Mouse (Mus musculus): ENCODE results near the gene Gpc1. TPM values are rescaled to one million over a fixed set of nuclear protein-coding genes. Genes with fewer than 3 reads are reported as not detected.

Gene Gpc1
- polyA plus RNA-seq, 1 experiment = 105 TPM

DNA sequence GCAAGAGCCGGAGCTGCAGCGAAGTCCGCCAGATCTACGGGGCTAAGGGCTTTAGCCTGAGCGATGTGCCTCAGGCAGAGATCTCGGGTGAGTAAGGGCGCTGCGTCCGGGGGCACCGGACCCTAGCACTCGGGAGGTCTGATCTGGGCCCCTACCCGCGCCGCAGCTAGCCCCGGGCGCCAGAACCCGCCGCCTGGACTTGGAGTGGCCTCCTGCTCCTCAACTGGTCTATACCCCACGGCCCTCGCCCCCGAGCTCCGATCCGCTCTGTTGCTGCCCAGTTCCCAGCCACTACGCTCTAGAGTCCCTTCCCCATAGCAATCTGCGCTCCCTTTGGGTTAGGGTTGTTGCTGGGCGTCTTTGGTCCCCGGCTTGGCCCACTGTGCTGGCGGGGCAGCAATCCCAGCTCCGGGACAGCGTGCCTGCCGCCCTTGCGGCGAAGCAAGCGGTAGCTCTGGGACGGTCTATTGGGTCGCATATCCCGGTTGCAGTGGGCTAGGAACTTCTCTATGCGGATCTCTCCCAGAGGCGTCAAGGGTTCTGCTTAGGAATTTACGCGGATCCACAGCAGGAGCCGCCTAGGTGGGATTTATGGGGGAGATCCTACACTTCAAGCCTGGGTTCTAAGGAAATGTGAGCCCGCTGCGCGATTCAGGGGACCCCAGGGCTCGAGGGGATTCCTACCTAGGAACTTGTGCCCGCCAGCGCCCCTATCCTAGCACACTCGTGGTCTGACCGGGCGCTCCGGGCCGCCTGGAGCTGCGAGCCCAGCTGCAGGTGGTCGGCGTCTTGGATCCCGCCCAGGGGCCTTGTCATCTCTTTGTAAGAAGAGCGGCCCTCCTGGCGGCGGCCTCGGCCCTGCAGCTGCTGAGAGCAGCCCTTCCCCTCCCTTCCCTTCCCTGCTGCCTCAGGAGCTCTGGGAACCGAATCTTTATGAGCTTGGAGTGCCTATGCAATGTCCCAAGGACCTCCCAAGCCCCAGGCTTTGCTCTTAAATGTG lies 866 bp downstream of the Gpc1 start:
- Histone ChIP-seq H3K27ac (ENCODE audit: insufficient read depth, low read length) (peak overlapping the region; percentile 85), H3K4me3 (ENCODE audit: insufficient read depth, low read length) (peak overlapping the region; percentile 67), H3K4me1 (ENCODE audit: control insufficient read depth, insufficient read depth, low read length) (no peaks in the 10 kb centered on the region)
- TF ChIP-seq CTCF (IDR thresholded peaks at IDR 0.05; ENCODE audit: borderline replicate concordance, insufficient read depth, low read length) = peak; percentile 9; the same call in 1 of the 2 replicates
- TF ChIP-seq POLR2A (IDR thresholded peaks at IDR 0.05; ENCODE audit: low read depth, low read length) = no peak

- TF ChIP-seq POLR2A (IDR thresholded peaks at IDR 0.05; ENCODE audit: low read depth, low read length) (no peak), CTCF (IDR thresholded peaks at IDR 0.05; ENCODE audit: borderline replicate concordance, insufficient read depth, low read length) (peak; percentile 72)
- Histone ChIP-seq H3K4me3 (ENCODE audit: insufficient read depth, low read length) (no peak overlapping the region), H3K27ac (ENCODE audit: insufficient read depth, low read length) (no peak overlapping the region), H3K4me1 (ENCODE audit: control insufficient read depth, insufficient read depth, low read length) (no peaks in the 10 kb centered on the region)
Measured at GRCm38 (mm10) chr1:92833987-92834706, 2.7 kb downstream of the Gpc1 start.

DNA sequence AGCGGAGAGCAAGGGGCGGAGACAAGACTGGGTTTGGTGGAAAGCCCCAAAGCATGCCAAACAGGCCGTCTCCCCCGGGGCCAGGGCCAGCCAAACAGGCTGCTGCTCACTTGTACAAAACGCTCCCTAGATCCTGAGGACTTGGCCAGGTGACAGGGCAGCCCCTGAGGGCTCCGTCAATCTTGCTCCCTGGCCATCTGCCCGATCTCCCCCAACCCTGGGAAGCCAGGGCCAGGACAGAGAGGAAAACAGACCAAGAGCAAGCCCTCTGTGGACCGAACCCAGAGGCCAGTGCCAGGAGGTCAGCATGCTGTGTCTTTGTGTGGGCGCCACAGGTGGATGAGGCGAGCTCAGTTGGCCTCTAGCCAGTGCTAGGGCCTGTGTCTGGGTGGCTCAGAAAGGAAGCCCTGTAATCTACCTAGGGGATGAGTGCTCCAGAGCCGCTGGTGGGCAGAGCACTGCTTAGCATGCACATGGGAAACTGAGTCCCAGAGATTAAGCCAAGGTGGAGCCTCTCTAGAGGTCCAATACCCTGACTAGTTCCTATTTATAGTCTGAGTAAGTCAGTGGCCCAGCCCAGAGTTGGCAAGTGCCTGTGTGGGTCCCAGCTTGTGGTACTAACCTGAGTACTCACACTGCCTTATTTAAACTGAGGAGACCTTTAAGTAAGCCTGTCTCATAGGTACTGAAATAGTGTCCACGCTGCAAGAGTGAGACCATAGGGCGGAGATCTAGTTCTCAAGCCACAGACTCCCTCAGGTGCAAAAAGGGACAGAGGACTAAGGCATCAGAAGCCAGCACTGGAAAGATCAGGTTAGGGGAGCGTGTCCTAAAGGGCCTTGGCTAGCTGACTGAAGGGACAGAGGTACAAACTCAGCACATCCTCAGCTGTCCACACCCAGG lies 6.7 kb downstream of the Gpc1 start:
- Histone ChIP-seq H3K4me3 (ENCODE audit: insufficient read depth, low read length) (no peak overlapping the region), H3K4me1 (ENCODE audit: control insufficient read depth, insufficient read depth, low read length) (no peaks in the 10 kb centered on the region), H3K27ac (ENCODE audit: insufficient read depth, low read length) (no peak overlapping the region)
- TF ChIP-seq CTCF (IDR thresholded peaks at IDR 0.05; ENCODE audit: borderline replicate concordance, insufficient read depth, low read length) (no peak), POLR2A (IDR thresholded peaks at IDR 0.05; ENCODE audit: low read depth, low read length) (no peak)

- TF ChIP-seq CTCF (IDR thresholded peaks at IDR 0.05; ENCODE audit: borderline replicate concordance, insufficient read depth, low read length) = no peak
- TF ChIP-seq POLR2A (IDR thresholded peaks at IDR 0.05; ENCODE audit: low read depth, low read length) = no peak
Measured at GRCm38 (mm10) chr1:92839211-92839610, 7.8 kb downstream of the Gpc1 start.

GRCm38 (mm10) chr1:92840231-92840890 lies 8.9 kb downstream of the Gpc1 start:
- Histone ChIP-seq H3K4me3 (ENCODE audit: insufficient read depth, low read length) (no peak overlapping the region), H3K27ac (ENCODE audit: insufficient read depth, low read length) (no peak overlapping the region), H3K4me1 (ENCODE audit: control insufficient read depth, insufficient read depth, low read length) (no peaks in the 10 kb centered on the region)
- TF ChIP-seq CTCF (IDR thresholded peaks at IDR 0.05; ENCODE audit: borderline replicate concordance, insufficient read depth, low read length) = no peak
- no peak for TF ChIP-seq POLR2A (IDR thresholded peaks at IDR 0.05; ENCODE audit: low read depth, low read length)

More at GRCm38 (mm10) chr1:92839211-92839610, 7.8 kb downstream of the Gpc1 start:
- H3K4me3 ChIP-seq (ENCODE audit: insufficient read depth, low read length) = no peak overlapping the region
- H3K4me1 ChIP-seq (ENCODE audit: control insufficient read depth, insufficient read depth, low read length) = no peaks in the 10 kb centered on the region
- H3K27ac ChIP-seq (ENCODE audit: insufficient read depth, low read length) = no peak overlapping the region

DNA sequence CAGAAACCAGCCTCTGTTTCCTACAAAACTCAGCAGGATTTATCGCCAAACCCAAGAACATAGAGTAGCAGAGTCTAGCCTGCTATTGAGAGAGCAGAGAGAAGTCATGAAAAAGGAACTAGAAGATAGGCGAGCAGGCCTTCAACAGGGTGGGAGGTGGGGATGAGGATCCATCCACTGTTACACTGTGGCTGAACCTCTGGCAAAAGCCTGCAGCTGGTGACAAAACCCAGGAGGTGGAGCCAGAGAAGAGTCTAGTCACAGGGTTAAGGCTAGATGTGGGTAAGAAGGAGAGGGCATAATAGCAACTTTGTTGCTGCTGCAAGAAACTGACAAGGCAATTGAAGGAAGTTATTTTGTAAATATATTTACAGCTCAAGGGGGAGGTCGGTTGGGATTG lies 10.0 kb downstream of the Gpc1 start:
- TF ChIP-seq POLR2A (IDR thresholded peaks at IDR 0.05; ENCODE audit: low read depth, low read length) (no peak), CTCF (IDR thresholded peaks at IDR 0.05; ENCODE audit: borderline replicate concordance, insufficient read depth, low read length) (no peak)
- H3K4me3 ChIP-seq (ENCODE audit: insufficient read depth, low read length) = no peak overlapping the region
- H3K27ac ChIP-seq (ENCODE audit: insufficient read depth, low read length) = no peak overlapping the region

DNA sequence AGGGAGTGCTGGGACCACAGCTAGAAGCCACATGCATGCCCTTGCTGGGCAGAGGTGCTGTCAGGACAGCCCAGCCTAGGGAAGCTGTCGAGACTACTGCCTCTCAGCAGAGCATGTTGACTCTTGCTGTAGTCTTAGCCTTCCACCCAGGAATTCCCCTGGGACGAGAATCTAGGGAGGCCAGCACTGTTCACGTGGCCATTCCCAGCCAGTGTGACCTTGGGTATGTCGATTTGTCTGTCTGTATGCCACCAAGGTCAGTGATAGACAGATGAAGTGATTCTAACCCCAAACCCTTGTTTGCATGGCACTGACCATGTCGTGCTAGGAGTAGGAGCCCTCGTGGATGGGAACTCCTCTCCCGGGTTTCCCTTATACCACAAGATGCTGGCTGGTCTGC lies 14.4 kb downstream of the Gpc1 start:
- Histone ChIP-seq H3K27ac (ENCODE audit: insufficient read depth, low read length) (no peak overlapping the region), H3K4me1 (ENCODE audit: control insufficient read depth, insufficient read depth, low read length) (no peaks in the 10 kb centered on the region), H3K4me3 (ENCODE audit: insufficient read depth, low read length) (no peak overlapping the region)
- TF ChIP-seq POLR2A (IDR thresholded peaks at IDR 0.05; ENCODE audit: low read depth, low read length) = no peak
- TF ChIP-seq CTCF (IDR thresholded peaks at IDR 0.05; ENCODE audit: borderline replicate concordance, insufficient read depth, low read length) = no peak

More for the DNA sequence above, 10.0 kb downstream of the Gpc1 start:
- no peaks in the 10 kb centered on the region for H3K4me1 ChIP-seq (ENCODE audit: control insufficient read depth, insufficient read depth, low read length)

DNA sequence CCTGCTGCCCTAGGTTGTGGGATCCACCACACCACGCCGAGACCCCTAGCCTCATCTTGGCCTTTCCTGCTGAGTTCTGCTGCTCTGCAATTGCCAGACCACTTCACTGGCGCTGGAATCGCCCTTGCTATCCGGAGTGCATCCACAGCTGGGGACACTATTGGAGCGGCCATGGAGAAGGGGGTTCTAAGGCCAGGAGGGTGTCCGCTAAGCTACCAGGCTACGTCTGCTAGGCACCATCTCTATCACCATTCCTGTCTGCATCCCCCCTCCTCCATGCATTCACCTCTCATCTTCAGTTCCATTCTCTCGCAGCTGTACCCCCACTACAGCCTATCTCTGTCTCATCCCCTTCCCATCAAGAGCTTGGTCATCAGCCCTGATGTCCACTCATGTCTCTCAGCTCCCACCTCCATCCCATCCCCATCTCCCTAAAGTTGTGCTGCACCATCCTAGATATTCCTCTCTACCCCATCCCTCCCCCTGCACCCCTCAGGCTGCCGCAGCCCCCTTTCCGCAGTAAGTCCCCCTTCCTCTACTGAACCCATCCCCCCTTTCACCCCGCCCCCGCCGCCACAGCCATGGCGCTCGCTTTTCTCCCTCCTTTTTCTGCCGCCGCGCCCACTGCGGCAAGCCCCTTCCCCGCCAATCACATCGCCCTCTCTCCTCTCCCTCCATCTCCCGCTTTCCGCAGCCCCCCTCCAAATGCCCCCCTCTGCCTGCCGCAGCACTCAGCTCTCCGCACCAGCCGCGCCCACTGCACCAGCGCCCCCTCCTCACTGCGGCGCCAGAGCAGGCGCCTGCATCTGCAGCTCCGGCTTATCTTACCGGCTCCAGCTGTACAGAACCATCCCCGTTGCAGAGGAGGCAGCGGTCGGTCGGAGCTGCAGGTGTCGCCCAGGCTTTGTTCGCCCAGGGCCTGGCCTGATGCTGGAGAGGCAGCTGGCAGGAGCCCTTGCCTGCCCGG lies 16.7 kb downstream of the Gpc1 start:
- no peak overlapping the region for H3K27ac ChIP-seq (ENCODE audit: insufficient read depth, low read length)
- TF ChIP-seq CTCF (IDR thresholded peaks at IDR 0.05; ENCODE audit: borderline replicate concordance, insufficient read depth, low read length) = no peak
- no peak for TF ChIP-seq POLR2A (IDR thresholded peaks at IDR 0.05; ENCODE audit: low read depth, low read length)
- H3K4me3 ChIP-seq (ENCODE audit: insufficient read depth, low read length) = no peak overlapping the region
- no peaks in the 10 kb centered on the region for H3K4me1 ChIP-seq (ENCODE audit: control insufficient read depth, insufficient read depth, low read length)

All from embryonic fibroblast, embryonic 13.5 days (primary cell).